Mouse (Mus musculus) 3134 (cell line): ENCODE results near the gene Coq9.

Source experiments
- DNase-seq: peaks from one replicate; pipeline ENCODE4 v3.0.0-alpha.2; 2011; ENCODE audit warnings: low spot score; ENCODE audit not compliant: insufficient read length; ENCODE audit errors: extremely low read depth

Coq9 gene

GRCm38 (mm10) chr8:94866921-94867320, 28.8 kb downstream of the Coq9 start:
- DNase-seq = no peak

GRCm38 (mm10) chr8:94869146-94869545, 31.0 kb downstream of the Coq9 start:
- DNase-seq = no peak

GRCm38 (mm10) chr8:94870003-94870402, 31.9 kb downstream of the Coq9 start:
- no peak for DNase-seq

GRCm38 (mm10) chr8:94870474-94871107, 32.5 kb downstream of the Coq9 start:
- peak; percentile 88 for DNase-seq

GRCm38 (mm10) chr8:94871108-94871894, 33.2 kb downstream of the Coq9 start:
- DNase-seq = peak; percentile 63

- DNase-seq = no peak
Measured at GRCm38 (mm10) chr8:94872156-94872555, 34.0 kb downstream of the Coq9 start.

GRCm38 (mm10) chr8:94872576-94872975, 34.5 kb downstream of the Coq9 start:
- no peak for DNase-seq

GRCm38 (mm10) chr8:94874358-94874757, 36.2 kb downstream of the Coq9 start:
- DNase-seq = peak; percentile 52

GRCm38 (mm10) chr8:94875096-94875870, 37.2 kb downstream of the Coq9 start:
- peak; percentile 59 for DNase-seq

GRCm38 (mm10) chr8:94875871-94876150, 37.7 kb downstream of the Coq9 start:
- DNase-seq = no peak

GRCm38 (mm10) chr8:94876197-94876730, 38.1 kb downstream of the Coq9 start, which contains the start of gene Dok4:
Gene Dok4, minus strand, starts transcription at chr8:94876330.
- DNase-seq = peak; percentile 92

GRCm38 (mm10) chr8:94876820-94877219, 38.7 kb downstream of the Coq9 start:
- DNase-seq = no peak

- no peak for DNase-seq
Measured at GRCm38 (mm10) chr8:94880742-94881141, 42.6 kb downstream of the Coq9 start.

GRCm38 (mm10) chr8:94888383-94889036, 50.4 kb downstream of the Coq9 start:
- no peak for DNase-seq

GRCm38 (mm10) chr8:94892917-94893316, 54.8 kb downstream of the Coq9 start:
- DNase-seq = no peak

GRCm38 (mm10) chr8:94899262-94899661, 61.1 kb downstream of the Coq9 start:
- DNase-seq = no peak

- DNase-seq = no peak
Measured at GRCm38 (mm10) chr8:94900617-94901016, 62.5 kb downstream of the Coq9 start.

GRCm38 (mm10) chr8:94901031-94901430, 62.9 kb downstream of the Coq9 start:
- DNase-seq = no peak

- DNase-seq = no peak
Measured at GRCm38 (mm10) chr8:94903709-94904108, 65.6 kb downstream of the Coq9 start.
